Mouse (Mus musculus): ENCODE results near the gene Gm11639. TPM values are rescaled to one million over a fixed set of nuclear protein-coding genes. Genes with fewer than 3 reads are reported as not detected.

The Gm11639 gene
- polyA plus RNA-seq, 1 experiment = not detected

- Histone ChIP-seq H3K27me3 (ENCODE audit: control insufficient read depth, insufficient read depth, insufficient read length) (no peaks in the 10 kb centered on the region), H3K79me3 (ENCODE audit: low read depth) (no peaks in the 10 kb centered on the region), H3K4me3 (ENCODE audit: insufficient read depth, poor library complexity, severe bottlenecking) (no peak overlapping the region), H3ac (ENCODE audit: control insufficient read depth, insufficient read length, low read depth) (no peak overlapping the region), H3K79me2 (ENCODE audit: control insufficient read depth, insufficient read depth) (no peaks in the 10 kb centered on the region), H3K36me3 (ENCODE audit: control insufficient read depth, insufficient read depth) (no peaks in the 10 kb centered on the region)
- TF ChIP-seq CTCF (IDR thresholded peaks at IDR 0.05; ENCODE audit: control insufficient read depth, insufficient read depth, insufficient read length) = no peak
- TF ChIP-seq USF1 (IDR thresholded peaks at IDR 0.05; ENCODE audit: low read depth) = no peak
- TF ChIP-seq MYOD1 (IDR thresholded peaks at IDR 0.05; ENCODE audit: control insufficient read depth, insufficient read length, low read depth) = no peak
- no peak for TF ChIP-seq CEBPB (IDR thresholded peaks at IDR 0.05; ENCODE audit: low read depth)
- no peak for TF ChIP-seq MAX (IDR thresholded peaks at IDR 0.05)
- TF ChIP-seq MYOG (IDR thresholded peaks at IDR 0.05; ENCODE audit: control insufficient read depth, extremely low read depth, insufficient read length) = no peak
- no peak for TF ChIP-seq FOSL1 (IDR thresholded peaks at IDR 0.05; ENCODE audit: insufficient read depth, low read length, poor library complexity, severe bottlenecking)
These were observed 21.6 kb downstream of the Gm11639 start for GRCm38 (mm10) chr11:104707084-104707483.

GRCm38 (mm10) chr11:104744995-104745568 lies 59.6 kb downstream of the Gm11639 start:
- no peaks in the 10 kb centered on the region for H3K79me2 ChIP-seq (ENCODE audit: control insufficient read depth, insufficient read depth)
- H3K79me3 ChIP-seq (ENCODE audit: low read depth) = no peaks in the 10 kb centered on the region
- no peak overlapping the region for H3ac ChIP-seq (ENCODE audit: control insufficient read depth, insufficient read length, low read depth)
- peaks cover 3% of the 10 kb centered on the region for H3K27me3 ChIP-seq (ENCODE audit: control insufficient read depth, insufficient read depth, insufficient read length)
- H3K4me3 ChIP-seq (ENCODE audit: insufficient read depth, poor library complexity, severe bottlenecking) = no peak overlapping the region
- TF ChIP-seq USF1 (IDR thresholded peaks at IDR 0.05; ENCODE audit: low read depth) (no peak), FOSL1 (IDR thresholded peaks at IDR 0.05; ENCODE audit: insufficient read depth, low read length, poor library complexity, severe bottlenecking) (no peak), MYOD1 (IDR thresholded peaks at IDR 0.05; ENCODE audit: control insufficient read depth, insufficient read length, low read depth) (no peak), CEBPB (IDR thresholded peaks at IDR 0.05; ENCODE audit: low read depth) (no peak), MAX (IDR thresholded peaks at IDR 0.05) (no peak), CTCF (IDR thresholded peaks at IDR 0.05; ENCODE audit: control insufficient read depth, insufficient read depth, insufficient read length) (no peak), MYOG (IDR thresholded peaks at IDR 0.05; ENCODE audit: control insufficient read depth, extremely low read depth, insufficient read length) (no peak)
- no peaks in the 10 kb centered on the region for H3K36me3 ChIP-seq (ENCODE audit: control insufficient read depth, insufficient read depth)

- H3K79me3 ChIP-seq (ENCODE audit: low read depth) = no peaks in the 10 kb centered on the region
- H3K4me3 ChIP-seq (ENCODE audit: insufficient read depth, poor library complexity, severe bottlenecking) = no peak overlapping the region
- H3ac ChIP-seq (ENCODE audit: control insufficient read depth, insufficient read length, low read depth) = no peak overlapping the region
- no peaks in the 10 kb centered on the region for H3K36me3 ChIP-seq (ENCODE audit: control insufficient read depth, insufficient read depth)
- H3K27me3 ChIP-seq (ENCODE audit: control insufficient read depth, insufficient read depth, insufficient read length) = no peaks in the 10 kb centered on the region
- no peaks in the 10 kb centered on the region for H3K79me2 ChIP-seq (ENCODE audit: control insufficient read depth, insufficient read depth)
- TF ChIP-seq CEBPB (IDR thresholded peaks at IDR 0.05; ENCODE audit: low read depth) (no peak), FOSL1 (IDR thresholded peaks at IDR 0.05; ENCODE audit: insufficient read depth, low read length, poor library complexity, severe bottlenecking) (no peak), MAX (IDR thresholded peaks at IDR 0.05) (no peak), MYOG (IDR thresholded peaks at IDR 0.05; ENCODE audit: control insufficient read depth, extremely low read depth, insufficient read length) (no peak), MYOD1 (IDR thresholded peaks at IDR 0.05; ENCODE audit: control insufficient read depth, insufficient read length, low read depth) (no peak), CTCF (IDR thresholded peaks at IDR 0.05; ENCODE audit: control insufficient read depth, insufficient read depth, insufficient read length) (no peak), USF1 (IDR thresholded peaks at IDR 0.05; ENCODE audit: low read depth) (no peak)
These were observed 80.3 kb downstream of the Gm11639 start for GRCm38 (mm10) chr11:104765762-104766161.

GRCm38 (mm10) chr11:104767068-104767467 lies 81.6 kb downstream of the Gm11639 start:
- Histone ChIP-seq H3ac (ENCODE audit: control insufficient read depth, insufficient read length, low read depth) (no peak overlapping the region), H3K4me3 (ENCODE audit: insufficient read depth, poor library complexity, severe bottlenecking) (no peak overlapping the region), H3K27me3 (ENCODE audit: control insufficient read depth, insufficient read depth, insufficient read length) (no peaks in the 10 kb centered on the region), H3K79me2 (ENCODE audit: control insufficient read depth, insufficient read depth) (no peaks in the 10 kb centered on the region), H3K36me3 (ENCODE audit: control insufficient read depth, insufficient read depth) (no peaks in the 10 kb centered on the region), H3K79me3 (ENCODE audit: low read depth) (no peaks in the 10 kb centered on the region)
- TF ChIP-seq FOSL1 (IDR thresholded peaks at IDR 0.05; ENCODE audit: insufficient read depth, low read length, poor library complexity, severe bottlenecking) (no peak), MAX (IDR thresholded peaks at IDR 0.05) (no peak), MYOD1 (IDR thresholded peaks at IDR 0.05; ENCODE audit: control insufficient read depth, insufficient read length, low read depth) (no peak), CEBPB (IDR thresholded peaks at IDR 0.05; ENCODE audit: low read depth) (no peak), MYOG (IDR thresholded peaks at IDR 0.05; ENCODE audit: control insufficient read depth, extremely low read depth, insufficient read length) (no peak), USF1 (IDR thresholded peaks at IDR 0.05; ENCODE audit: low read depth) (no peak), CTCF (IDR thresholded peaks at IDR 0.05; ENCODE audit: control insufficient read depth, insufficient read depth, insufficient read length) (no peak)

GRCm38 (mm10) chr11:104768072-104768471 lies 82.6 kb downstream of the Gm11639 start:
- no peaks in the 10 kb centered on the region for H3K79me2 ChIP-seq (ENCODE audit: control insufficient read depth, insufficient read depth)
- H3K36me3 ChIP-seq (ENCODE audit: control insufficient read depth, insufficient read depth) = no peaks in the 10 kb centered on the region
- H3K79me3 ChIP-seq (ENCODE audit: low read depth) = no peaks in the 10 kb centered on the region
- no peak overlapping the region for H3ac ChIP-seq (ENCODE audit: control insufficient read depth, insufficient read length, low read depth)
- no peaks in the 10 kb centered on the region for H3K27me3 ChIP-seq (ENCODE audit: control insufficient read depth, insufficient read depth, insufficient read length)
- H3K4me3 ChIP-seq (ENCODE audit: insufficient read depth, poor library complexity, severe bottlenecking) = no peak overlapping the region
- TF ChIP-seq CTCF (IDR thresholded peaks at IDR 0.05; ENCODE audit: control insufficient read depth, insufficient read depth, insufficient read length) (peak; percentile 60), FOSL1 (IDR thresholded peaks at IDR 0.05; ENCODE audit: insufficient read depth, low read length, poor library complexity, severe bottlenecking) (no peak), MYOD1 (IDR thresholded peaks at IDR 0.05; ENCODE audit: control insufficient read depth, insufficient read length, low read depth) (no peak)

- Histone ChIP-seq H3ac (ENCODE audit: control insufficient read depth, insufficient read length, low read depth) (no peak overlapping the region), H3K79me2 (ENCODE audit: control insufficient read depth, insufficient read depth) (no peaks in the 10 kb centered on the region), H3K4me3 (ENCODE audit: insufficient read depth, poor library complexity, severe bottlenecking) (no peak overlapping the region), H3K36me3 (ENCODE audit: control insufficient read depth, insufficient read depth) (no peaks in the 10 kb centered on the region), H3K79me3 (ENCODE audit: low read depth) (no peaks in the 10 kb centered on the region), H3K27me3 (ENCODE audit: control insufficient read depth, insufficient read depth, insufficient read length) (no peaks in the 10 kb centered on the region)
- TF ChIP-seq MAX (IDR thresholded peaks at IDR 0.05) = no peak
- no peak for TF ChIP-seq FOSL1 (IDR thresholded peaks at IDR 0.05; ENCODE audit: insufficient read depth, low read length, poor library complexity, severe bottlenecking)
- TF ChIP-seq CTCF (IDR thresholded peaks at IDR 0.05; ENCODE audit: control insufficient read depth, insufficient read depth, insufficient read length) = no peak
- TF ChIP-seq MYOG (IDR thresholded peaks at IDR 0.05; ENCODE audit: control insufficient read depth, extremely low read depth, insufficient read length) = no peak
- TF ChIP-seq MYOD1 (IDR thresholded peaks at IDR 0.05; ENCODE audit: control insufficient read depth, insufficient read length, low read depth) = no peak
- no peak for TF ChIP-seq USF1 (IDR thresholded peaks at IDR 0.05; ENCODE audit: low read depth)
- no peak for TF ChIP-seq CEBPB (IDR thresholded peaks at IDR 0.05; ENCODE audit: low read depth)
These were observed 93.3 kb downstream of the Gm11639 start for GRCm38 (mm10) chr11:104778796-104779195.

All from C2C12 (cell line).